In genomic region chr6:82880807-82881206, GRCm38 (mm10) we compare ENCODE assay signal across 14 mouse cellular contexts. TPM values are rescaled to one million over a fixed set of nuclear protein-coding genes. Genes with fewer than 3 reads are reported as not detected.
DNase-seq lines count a peak whose midpoint lies in the region; ATAC-seq and TF ChIP-seq lines count a peak whose summit lies in the region.
"Had no signal": no experiment of that assay in that cellular context is flagged by ENCODE, and none has a peak within 500 bp of the region (broad histone marks: within the 10 kb centered on the region; RNA-seq: fewer than 3 reads in every experiment).

No protein-coding gene starts in this region.

- H3K36me3 ChIP-seq in ES-Bruce4 (ENCODE audit: control insufficient read depth, insufficient read depth, low read length, poor library complexity, severe bottlenecking): no peaks in the 10 kb centered on the region
- no peaks in the 10 kb centered on the region for H3K36me3 ChIP-seq in liver, postnatal 0 days (replicated peaks; ENCODE audit: insufficient read depth, low read length)
- H3K36me3 ChIP-seq: heart, embryonic 13.5 days; limb, embryonic 12.5 days; midbrain, embryonic 13.5 days had no signal

- no peaks in the 10 kb centered on the region for H3K4me1 ChIP-seq in ES-Bruce4 (ENCODE audit: control insufficient read depth, insufficient read depth, low read length)
- no peaks in the 10 kb centered on the region for H3K4me1 ChIP-seq in liver, postnatal 0 days (ENCODE audit: insufficient read depth)
- H3K4me1 ChIP-seq: midbrain, embryonic 13.5 days had no signal

- no peak for TF ChIP-seq EP300 in ES-Bruce4 (IDR thresholded peaks at IDR 0.05; ENCODE audit: insufficient read depth, low read depth, low read length)
- no peak for TF ChIP-seq EP300 in liver, postnatal 0 days (IDR thresholded peaks at IDR 0.05; ENCODE audit: low read depth)

- DNase-seq in CD4-positive, CD25-positive, alpha-beta regulatory T cell, adult 2 months (ENCODE audit: low read depth, low spot score): peak; percentile 60
- peak; percentile 42 to 54 for DNase-seq in kidney, postnatal 4 days
- no peak for DNase-seq in kidney, adult 8-10 months
- peak; percentile 40 for DNase-seq in liver, postnatal 0 days
- no peak for DNase-seq in ovary, postnatal 14 days (ENCODE audit: low spot score)
- no peak for DNase-seq in layer of hippocampus, postnatal 14 days (ENCODE audit: low spot score in 2 of 2)
- DNase-seq: kidney, adult 18-20 months; right cerebral cortex, adult 18-20 months had no signal

- peak; percentile 62 for TF ChIP-seq CTCF in ES-Bruce4 (IDR thresholded peaks at IDR 0.05; ENCODE audit: low read depth, low read length)
- TF ChIP-seq CTCF in liver, postnatal 0 days (IDR thresholded peaks at IDR 0.05; ENCODE audit: low read depth): peak; percentile 35

- H3K9ac ChIP-seq in ES-Bruce4 (ENCODE audit: low read depth, poor library complexity, severe bottlenecking): no peak overlapping the region
- H3K9ac ChIP-seq in liver, postnatal 0 days (replicated peaks): no peak overlapping the region
- H3K9ac ChIP-seq: midbrain, embryonic 13.5 days had no signal

- no peak for TF ChIP-seq POLR2A in ES-Bruce4 (IDR thresholded peaks at IDR 0.05; ENCODE audit: insufficient read depth, low read length)

- H3K9me3 ChIP-seq in ES-Bruce4 (replicated peaks; ENCODE audit: control insufficient read depth, insufficient read depth, low read length, poor library complexity, severe bottlenecking): no peaks in the 10 kb centered on the region
- no peaks in the 10 kb centered on the region for H3K9me3 ChIP-seq in liver, postnatal 0 days (ENCODE audit: low read length)
- H3K9me3 ChIP-seq: limb, embryonic 12.5 days; midbrain, embryonic 13.5 days had no signal

- H3K4me2 ChIP-seq in liver, postnatal 0 days (ENCODE audit: low read depth, low read length): no peak overlapping the region
- H3K4me2 ChIP-seq: midbrain, embryonic 13.5 days had no signal

- WGBS in liver, postnatal 0 days (ENCODE audit: insufficient replicate concordance): 74% methylated on average over 3 of the region's 3 CpGs

- ATAC-seq in CD4-positive, CD25-positive, alpha-beta regulatory T cell, adult 4 months: no peak
- ATAC-seq in liver, postnatal 0 days: no peak

- H3K27ac ChIP-seq in ES-Bruce4 (ENCODE audit: insufficient read depth, low read length): no peak overlapping the region
- H3K27ac ChIP-seq in liver, postnatal 0 days (ENCODE audit: low read depth): no peak overlapping the region
- H3K27ac ChIP-seq: heart, embryonic 13.5 days; limb, embryonic 12.5 days; midbrain, embryonic 13.5 days had no signal

- H3K27me3 ChIP-seq in ES-Bruce4 (ENCODE audit: control insufficient read depth, insufficient read depth, low read length, poor library complexity, severe bottlenecking): no peaks in the 10 kb centered on the region
- no peaks in the 10 kb centered on the region for H3K27me3 ChIP-seq in liver, postnatal 0 days (ENCODE audit: insufficient read depth, low read length)
- H3K27me3 ChIP-seq: heart, embryonic 13.5 days; limb, embryonic 12.5 days; midbrain, embryonic 13.5 days had no signal

- no peak overlapping the region for H3K4me3 ChIP-seq in ES-Bruce4 (ENCODE audit: low read depth, low read length)
- no peak overlapping the region for H3K4me3 ChIP-seq in liver, postnatal 0 days (ENCODE audit: low read depth, low read length)
- H3K4me3 ChIP-seq: erythroblast, embryonic 14.5 days; heart, embryonic 13.5 days; limb, embryonic 12.5 days; midbrain, embryonic 13.5 days had no signal

RNA-seq across cellular contexts. Expression of gene Sema4f, which starts 58.8 kb away (rescaled TPM):
- 1 to 10 TPM; 2.3 to 3.1 TPM for polyA plus RNA-seq in CD4-positive, CD25-positive, alpha-beta regulatory T cell, adult 4 months (2017; shearing (Covaris generic))
- polyA plus RNA-seq in ES-Bruce4 (2011; ENCODE audit: insufficient read depth, insufficient read length, low read depth, missing spikeins): 1.2 and 1.9 TPM in 2 replicates
- 0.08 and 0.12 TPM in 2 replicates for polyA plus RNA-seq in liver, postnatal 0 days (2015; fragmentation: Nextera tagmentation; extraction: Ambion mirVana)
- total RNA-seq in layer of hippocampus, postnatal 14 days (2021): 10 to 100 TPM; 43.4 to 44.2 TPM
- polyA plus RNA-seq: erythroblast, embryonic 14.5 days had no signal

Comparison
In these comparisons a context has a peak if more than half of its experiments do, and no peak if none do; other contexts are left out.
1. DNase-seq: peak in CD4-positive, CD25-positive, alpha-beta regulatory T cell, adult 2 months (single experiment), kidney, postnatal 4 days (2 of 2) and liver, postnatal 0 days (single experiment); none in kidney, adult 8-10 months (0 of 2), ovary, postnatal 14 days (single experiment) and layer of hippocampus, postnatal 14 days (0 of 2).